Mouse (Mus musculus) CD4-positive, CD25-positive, alpha-beta regulatory T cell, adult 2 months (primary cell): ENCODE data around the gene Mybbp1a.

ENCODE experiments used
- DNase-seq: peaks from one replicate; pipeline ENCODE4 v3.0.0-alpha.2; 2012; ENCODE audit warnings: low read depth, low spot score

Mybbp1a gene

DNA sequence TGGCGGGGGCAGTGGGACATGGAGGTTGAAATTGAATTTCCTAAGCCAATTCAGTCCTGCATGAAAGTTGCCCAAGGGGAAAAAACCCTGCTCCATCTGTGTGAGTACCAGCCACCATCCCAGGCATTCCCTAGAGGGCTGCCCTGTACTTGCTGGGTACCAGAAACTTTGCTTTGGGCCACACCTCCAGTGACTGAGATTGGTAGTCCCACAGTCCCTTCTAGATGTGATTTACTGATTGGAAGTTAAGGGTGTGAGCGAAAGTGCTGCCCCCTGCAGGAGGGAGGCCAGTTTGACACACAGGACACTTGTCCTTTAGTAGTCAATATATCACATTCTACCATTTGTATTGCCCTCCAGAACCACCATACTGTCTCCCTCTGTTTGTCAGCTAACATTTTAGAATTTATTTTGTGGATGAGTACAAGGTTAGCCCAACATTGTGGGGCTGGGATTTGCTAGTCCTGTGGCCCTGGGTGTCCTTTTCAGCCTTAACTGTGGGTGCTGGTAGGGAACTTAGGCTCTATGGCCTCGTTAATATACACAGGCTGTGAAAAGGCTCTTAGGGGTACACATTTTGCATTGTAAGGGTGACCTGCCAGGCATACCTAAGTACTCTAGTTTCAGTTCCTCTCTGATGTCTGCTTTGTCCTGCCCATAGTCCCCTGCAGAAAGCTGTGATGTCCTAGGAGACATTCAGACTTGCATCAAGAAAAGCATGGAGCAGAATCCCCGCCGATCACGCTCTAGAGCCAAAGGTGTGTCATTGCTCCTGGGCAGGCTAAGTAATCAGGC, 5.4 kb downstream of the Mybbp1a start:
- DNase-seq, result peak; percentile 80

DNA sequence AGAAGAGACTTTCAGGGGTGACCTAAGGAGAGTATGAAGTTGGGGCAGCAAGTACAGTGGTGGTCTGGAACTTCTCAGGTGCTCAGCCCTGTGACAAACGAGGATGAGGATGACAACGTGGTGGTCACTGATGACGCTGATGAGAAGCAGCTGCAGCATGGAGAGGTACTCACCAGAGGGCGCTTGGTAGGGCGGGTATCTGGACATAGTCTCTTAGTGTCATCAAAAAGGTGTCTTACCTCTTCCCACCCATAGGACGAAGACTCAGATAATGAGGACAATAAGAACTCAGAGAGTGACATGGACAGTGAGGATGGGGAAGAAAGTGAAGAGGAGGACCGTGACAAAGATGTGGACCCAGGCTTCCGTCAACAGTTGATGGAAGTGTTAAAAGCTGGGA, 6.3 kb downstream of the Mybbp1a start:
- DNase-seq, result no peak

DNA sequence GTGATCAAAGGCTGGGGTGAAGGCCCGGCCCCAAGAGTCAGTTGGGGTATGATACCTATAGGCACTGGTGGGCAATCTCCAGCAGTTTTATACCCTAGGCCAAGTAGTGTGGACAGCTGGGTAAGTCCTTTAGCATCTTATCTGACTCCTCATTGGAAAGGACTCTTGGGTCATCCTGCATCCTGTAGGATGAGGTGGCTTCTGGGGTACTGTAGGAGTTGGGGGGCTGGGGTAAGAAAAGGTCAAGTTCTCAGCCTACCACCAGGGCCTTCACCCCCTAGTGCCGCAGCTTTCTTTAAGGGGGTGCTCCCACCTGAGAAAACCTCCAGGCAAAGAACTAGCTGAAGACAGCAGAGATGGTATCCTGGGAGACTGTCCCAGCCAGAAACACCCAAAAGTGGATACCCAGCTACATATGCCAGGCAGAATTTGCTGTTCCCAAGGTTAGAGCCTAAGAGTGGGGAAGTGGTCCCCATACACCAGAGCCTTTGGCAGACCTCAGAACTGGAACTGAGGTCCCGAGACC, 11.0 kb downstream of the Mybbp1a start:
- no peak for DNase-seq

- DNase-seq, result no peak
Observed at GRCm38 (mm10) chr11:72453105-72453953, 12.2 kb downstream of the Mybbp1a start.

- no peak for DNase-seq
Observed at GRCm38 (mm10) chr11:72455694-72456093, 14.5 kb downstream of the Mybbp1a start.

- no peak for DNase-seq
Observed at GRCm38 (mm10) chr11:72457995-72458496, 16.9 kb downstream of the Mybbp1a start.

DNA sequence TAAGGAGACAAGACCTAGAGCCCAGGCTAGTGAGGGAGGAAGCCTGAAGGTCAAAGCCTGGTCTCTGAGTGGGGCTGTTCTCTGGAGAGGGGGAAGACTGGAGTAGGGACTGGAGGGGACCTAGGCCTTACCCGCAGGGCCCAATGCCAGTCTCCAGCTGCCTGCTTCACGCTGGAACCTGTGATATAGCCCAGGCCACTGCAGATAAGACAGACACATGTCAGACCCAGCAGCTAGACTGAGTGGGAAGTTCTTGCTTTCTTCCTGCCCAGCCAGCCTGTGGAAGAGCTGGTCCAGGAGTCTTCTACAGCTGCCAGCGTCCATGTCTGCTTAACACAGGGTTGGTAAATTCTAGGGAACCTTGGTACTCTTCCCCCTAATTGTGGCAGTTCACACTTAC, 17.3 kb downstream of the Mybbp1a start:
- no peak for DNase-seq

DNA sequence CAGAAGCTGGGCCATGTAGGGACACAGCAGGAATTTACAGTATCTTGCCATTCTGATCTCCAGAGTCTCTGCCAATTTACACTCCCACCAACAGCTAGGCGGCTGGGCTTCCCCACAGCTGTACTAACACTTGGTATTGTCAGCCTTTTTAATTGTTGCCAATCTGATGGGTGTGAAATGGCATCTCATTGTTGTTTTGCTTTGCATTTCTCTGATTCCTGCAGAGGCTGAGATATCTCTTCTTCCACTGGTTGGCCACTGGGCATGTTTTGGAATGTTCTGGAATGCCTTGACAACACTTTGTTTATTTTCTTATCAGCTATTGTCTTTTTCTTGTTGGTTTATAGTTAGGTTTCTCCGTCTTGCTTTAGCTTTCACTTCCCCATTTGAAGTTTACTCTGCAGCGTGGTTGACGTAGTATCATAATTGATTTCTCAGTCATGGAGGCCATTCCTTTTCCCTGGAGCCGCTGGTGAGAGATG, 20.4 kb downstream of the Mybbp1a start:
- no peak for DNase-seq

DNA sequence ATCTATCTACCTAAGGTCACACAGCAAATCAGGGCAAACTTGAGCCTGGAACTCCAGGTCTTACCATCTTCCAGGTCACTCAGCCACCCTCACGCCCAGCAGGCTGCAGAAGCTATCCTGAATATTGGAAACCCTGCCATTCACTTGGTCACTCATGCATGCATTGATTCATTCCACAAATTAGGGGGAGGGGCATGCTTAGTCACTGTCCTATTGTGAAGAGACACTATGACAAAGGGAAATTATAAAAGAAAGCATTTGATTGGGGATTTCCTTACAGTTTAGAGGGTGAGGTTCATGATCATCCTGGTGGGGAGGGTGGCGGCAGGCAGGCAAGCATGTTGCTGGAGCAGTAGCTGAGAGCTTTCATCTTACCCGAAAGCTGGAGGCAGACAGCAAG, 23.7 kb downstream of the Mybbp1a start:
- no peak for DNase-seq

- no peak for DNase-seq
Observed at GRCm38 (mm10) chr11:72465978-72466693, 25.0 kb downstream of the Mybbp1a start.

DNA sequence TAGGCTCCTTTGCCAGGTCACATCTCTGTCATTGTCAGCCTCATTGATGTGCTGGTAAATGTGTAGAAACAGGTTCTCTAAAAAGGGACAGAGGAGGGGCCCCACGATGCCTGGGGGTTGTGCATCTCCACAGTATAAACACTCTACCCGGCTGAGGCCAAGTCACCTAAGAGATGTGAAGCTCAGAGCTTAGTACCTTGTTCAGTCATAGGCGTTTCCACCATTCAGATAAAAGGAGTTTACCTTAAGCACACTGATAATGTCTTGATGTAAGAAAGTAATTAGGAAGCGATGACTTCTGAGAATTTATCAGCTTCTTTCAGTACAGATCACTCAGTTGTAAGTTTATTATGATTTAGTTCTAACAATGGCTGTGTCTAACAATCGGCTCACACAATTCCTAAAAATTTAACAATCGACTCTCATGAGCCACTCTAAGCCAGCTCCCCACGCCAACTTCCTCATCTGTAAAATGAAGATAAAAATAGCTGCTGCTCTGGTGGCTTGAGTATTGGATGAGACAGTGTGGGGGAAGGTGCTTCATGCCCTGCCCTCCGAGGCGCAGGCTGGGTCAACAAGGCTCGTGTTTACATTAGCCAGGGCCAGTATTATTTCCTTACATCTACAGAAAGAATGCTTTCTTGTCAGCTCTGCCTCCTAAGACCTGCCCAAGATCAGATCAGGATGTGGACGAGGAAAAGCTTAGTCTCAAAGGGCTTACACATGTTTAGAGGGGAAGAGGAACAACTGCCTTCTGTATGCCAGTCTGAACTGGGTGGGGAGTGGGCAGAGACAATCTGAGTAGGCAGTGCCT, 25.7 kb downstream of the Mybbp1a start:
- DNase-seq, result no peak

- no peak for DNase-seq
Observed at GRCm38 (mm10) chr11:72468525-72468924, 27.4 kb downstream of the Mybbp1a start.

DNA sequence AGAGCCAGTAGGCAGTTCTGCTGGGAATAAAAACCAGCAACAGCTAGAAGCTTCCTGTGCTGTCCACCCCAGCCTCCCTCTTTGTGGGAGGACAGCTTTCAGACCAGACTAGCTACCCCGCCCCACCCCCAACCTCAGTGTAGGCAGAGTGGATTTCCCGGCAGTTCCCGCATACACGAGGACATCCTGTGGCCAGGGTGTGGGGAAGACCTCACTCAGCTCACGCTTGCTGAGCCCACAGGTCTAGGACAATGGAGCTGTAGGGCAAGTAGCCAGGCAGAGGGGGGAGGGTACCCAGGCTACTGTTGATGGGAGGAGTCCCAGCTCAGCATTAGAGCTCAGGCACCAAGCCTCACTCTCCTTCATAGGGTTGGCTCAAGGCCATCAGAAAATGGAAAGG, 28.1 kb downstream of the Mybbp1a start:
- no peak for DNase-seq

DNA sequence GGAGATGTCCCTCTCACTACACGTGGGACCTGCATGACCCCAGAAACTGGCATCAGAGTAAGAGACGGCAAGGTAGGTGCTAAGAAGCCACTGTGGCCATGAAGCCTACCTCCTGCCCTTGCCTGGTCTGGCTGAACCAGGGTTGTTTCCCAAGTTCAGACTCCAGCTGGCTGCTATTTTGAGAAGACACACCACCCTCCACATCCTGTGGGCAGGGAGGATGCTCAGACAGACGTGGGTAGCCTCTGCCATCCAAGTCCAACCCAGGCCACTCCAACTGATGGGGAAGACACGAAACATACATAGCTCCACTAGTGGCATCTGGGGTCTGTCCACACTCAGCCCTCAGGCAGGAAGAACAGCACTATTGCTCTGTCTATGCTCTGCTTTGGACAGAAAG, 28.8 kb downstream of the Mybbp1a start:
- DNase-seq, result no peak

DNA sequence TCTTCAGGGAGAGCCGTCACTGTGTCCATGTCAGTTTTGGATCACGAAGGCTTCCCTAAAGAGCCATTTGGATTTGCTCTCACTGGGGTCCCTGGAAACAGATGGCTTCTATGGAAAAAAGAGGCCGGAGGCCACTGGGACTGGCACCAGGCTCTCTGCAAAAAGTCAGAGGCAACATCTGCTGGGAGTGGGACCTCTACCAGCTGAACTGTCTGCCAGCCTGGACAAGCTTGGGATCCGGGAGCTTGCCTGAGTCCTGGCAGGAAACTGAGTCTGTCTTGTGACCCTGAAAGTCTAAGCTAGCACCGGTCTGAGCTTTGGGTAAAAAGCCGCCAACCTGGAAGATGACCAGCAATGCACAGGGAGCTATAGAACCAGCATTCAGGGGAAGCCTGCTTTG, 30.2 kb downstream of the Mybbp1a start:
- no peak for DNase-seq

- no peak for DNase-seq
Observed at GRCm38 (mm10) chr11:72473540-72473939, 32.4 kb downstream of the Mybbp1a start.

DNA sequence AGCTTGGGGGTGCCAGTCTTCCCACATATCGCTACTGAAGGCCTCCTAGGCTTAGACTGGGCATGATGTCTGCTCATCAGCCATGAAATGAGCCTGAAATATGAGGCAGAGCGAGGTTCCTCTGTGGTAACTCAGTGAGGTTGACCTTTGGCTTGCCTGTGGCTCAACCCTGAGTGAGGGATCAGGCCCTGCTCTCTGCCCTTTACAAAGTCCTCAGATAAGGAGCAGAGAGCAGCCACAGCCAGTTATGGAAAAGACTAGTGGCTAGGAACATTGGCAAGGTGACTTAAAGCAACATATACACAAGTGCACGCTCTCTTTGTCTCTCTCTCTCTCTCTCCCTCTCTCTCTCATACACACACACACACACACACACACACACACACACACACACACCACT, 33.8 kb downstream of the Mybbp1a start:
- DNase-seq, result no peak

- no peak for DNase-seq
Observed at GRCm38 (mm10) chr11:72475408-72475807, 34.3 kb downstream of the Mybbp1a start.

DNA sequence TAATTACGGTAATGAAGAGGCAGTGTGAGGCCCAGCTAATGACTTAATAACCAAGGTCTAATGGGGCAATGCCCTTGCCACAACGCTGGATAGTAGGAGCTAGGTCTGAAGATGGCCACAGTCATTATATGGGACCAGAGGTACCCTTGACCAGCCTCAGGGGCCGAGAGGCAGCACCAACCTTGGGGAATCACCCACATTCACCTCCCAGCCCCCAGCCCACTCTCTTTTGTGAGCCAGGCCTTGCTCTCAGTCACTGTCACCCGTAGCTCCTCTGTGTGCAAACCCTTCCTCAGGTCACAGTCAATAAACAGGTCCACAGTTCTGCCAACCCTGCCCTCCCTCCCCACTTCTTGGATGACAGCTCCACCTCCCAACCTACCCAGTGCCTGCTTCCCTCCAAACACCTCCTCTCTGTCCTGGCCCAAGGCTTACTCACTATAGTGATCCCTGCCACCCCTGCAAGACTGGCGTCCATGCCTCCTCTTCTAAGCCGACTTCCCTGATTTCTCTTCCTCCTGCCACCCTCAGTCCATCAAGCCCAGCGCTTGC, 35.0 kb downstream of the Mybbp1a start:
- DNase-seq, result no peak

GRCm38 (mm10) chr11:72477182-72477581, 36.0 kb downstream of the Mybbp1a start:
- no peak for DNase-seq
